Mouse (Mus musculus) T-helper 17 cell (primary cell): Measurements from ENCODE around the gene Nfyc.

Experiments
- in situ Hi-C, 2 experiments: fragments of 300-600 bp; cut with MboI, MseI; formaldehyde crosslinking; loops; 1 replicate in 1 of 2; 2 replicates in 1 of 2; pipeline ENCODE4 v1.15.1; 2025; ENCODE audit warnings: high pct_unique_total_duplicates in 2 of 2

Gene Nfyc

DNA sequence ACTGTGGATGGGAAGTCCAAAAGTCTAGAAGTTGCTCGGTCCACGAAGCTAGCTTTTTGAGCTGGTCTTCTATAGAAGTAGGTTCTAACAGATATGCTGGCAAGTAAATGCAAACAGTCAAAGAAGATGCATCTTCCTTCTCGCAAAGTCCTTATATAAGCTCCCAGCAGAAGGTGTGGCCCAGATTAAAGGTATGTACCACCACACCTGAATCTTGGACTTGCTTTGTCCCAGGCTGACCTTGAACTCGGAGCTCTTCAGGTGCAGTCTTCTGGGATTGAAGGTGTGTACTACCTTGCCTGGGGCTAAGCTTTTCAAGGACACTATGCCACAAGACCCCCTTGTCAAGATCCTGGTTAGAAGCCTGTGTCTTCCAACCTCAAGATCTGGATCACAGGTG lies at the start of gene Nfyc:
Nfyc (minus strand) TSS at position 101 of the 400 bp plus-strand sequence.
- in situ Hi-C loops, result no loop called here

DNA sequence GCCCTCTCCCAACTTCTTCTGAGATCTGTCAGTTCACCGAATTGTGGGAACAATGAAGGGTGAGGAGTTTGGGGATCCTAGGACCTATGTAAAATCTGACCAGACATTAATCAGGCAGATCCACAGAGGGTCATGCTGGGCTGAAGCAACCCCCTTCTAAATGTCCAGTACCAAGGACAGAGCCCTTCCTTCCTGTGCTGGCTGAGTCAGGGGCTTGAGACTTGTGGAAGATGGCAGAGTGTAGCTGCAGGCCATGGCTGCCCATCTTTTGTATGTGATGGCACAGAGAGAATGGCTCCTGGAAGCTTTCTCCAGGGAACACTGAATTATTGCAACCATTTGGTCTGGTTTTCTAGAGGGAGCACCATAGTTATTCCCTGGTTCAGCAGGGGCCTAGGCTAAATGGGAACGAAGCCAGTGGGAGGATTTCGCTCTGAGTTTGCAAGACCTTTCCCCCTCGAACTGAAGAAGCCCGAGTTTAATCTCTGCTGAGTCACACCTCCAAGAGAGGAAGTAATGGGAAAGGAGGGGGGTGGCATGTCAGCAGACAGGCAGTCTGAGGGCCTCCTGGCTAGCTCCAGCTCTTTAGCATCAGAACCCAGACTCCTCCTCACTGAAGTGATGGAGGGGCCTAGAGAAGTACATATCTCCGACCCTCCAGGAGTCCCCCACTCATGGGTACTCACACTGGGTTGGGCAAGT lies 49.5 kb upstream of the Nfyc start:
- in situ Hi-C loops, result loop anchor here in 1 of 2 experiments (5.0 kb wide), 1 partner anchor 34 kb away; no protein-coding TSS in a partner anchor

DNA sequence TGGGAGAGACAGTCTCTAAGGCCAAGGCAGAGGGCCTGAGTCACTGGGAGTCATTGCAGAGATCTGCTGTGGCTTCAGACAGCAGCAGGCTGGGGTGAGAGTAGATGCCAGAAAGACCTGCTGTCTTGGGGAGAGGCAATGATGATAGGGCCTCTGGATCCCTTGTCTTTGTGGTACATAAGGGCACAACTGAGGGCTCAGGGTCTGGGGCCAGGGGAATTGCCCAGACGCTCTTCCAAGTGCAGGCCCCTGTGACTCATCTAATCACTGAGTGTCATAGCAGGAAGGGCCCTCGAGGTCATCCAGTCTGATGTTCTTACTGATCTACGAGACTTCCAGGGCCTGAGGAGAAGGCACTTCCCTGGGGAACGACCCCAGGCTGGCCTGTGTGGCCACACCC lies 48.0 kb upstream of the Nfyc start:
- in situ Hi-C loops, result no loop called here

DNA sequence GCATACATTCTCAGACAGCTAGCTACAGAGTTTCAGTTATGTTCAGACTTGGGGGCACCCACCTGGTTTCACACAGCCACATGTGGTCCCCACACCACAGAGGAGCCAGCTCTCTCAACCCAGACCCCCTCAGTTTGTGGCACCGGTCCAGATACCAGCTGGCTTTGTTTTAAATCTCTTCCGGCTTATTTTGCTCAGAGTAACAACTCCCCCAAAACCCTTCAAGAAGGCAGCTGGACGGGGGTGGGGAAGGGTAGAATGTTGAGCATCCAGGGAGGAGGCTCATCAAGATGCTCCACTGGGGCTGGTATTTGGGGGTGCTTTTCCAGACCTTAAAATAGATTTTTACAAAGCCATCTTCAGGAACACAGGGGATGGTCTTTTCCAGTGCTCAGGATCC lies 47.4 kb upstream of the Nfyc start:
- in situ Hi-C loops, result no loop called here

DNA sequence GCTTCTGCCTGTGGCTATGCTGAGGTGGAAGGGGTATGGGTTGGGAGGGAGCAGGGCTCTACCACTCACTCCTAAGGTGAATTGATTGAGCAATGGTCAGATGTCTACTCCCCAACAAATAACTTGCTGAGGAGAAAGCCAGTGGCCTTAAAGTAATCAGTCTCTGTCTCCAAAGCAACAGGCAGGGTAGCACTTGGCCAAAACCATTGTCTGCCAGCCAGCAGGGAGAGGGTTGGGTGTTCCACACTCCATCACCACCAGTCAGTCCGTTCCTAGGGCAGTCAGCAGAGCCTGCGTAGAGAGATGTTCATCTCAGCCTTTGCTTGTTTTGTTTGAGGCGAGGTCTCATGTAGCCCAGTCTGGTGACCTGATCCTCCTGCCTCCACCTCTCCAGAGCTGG lies 44.6 kb upstream of the Nfyc start:
- in situ Hi-C loops, result no loop called here

DNA sequence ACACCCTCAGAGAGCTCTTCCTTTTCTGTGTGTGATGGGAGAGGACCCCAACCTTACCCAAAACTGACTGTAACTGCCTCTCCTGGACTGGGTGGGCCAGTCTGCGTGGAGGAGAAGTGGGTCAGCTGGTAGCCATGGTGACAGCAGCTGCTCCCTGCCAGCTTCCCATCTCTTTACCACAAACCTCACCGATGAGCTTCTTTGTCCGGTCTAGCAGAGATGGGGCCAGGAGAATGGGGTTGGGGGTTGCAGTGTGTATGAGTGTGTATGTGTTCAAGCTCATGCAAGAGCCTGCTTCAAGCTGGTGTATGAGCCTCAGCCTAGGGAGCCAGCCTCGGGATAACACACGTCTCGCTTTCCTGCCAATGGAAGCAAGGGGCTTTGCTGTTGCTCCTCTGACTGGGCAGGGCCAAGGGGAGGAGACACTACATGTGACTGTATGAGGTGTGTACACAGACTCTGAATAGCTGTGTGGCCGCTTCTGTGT lies 38.9 kb upstream of the Nfyc start:
- in situ Hi-C loops, result no loop called here

DNA sequence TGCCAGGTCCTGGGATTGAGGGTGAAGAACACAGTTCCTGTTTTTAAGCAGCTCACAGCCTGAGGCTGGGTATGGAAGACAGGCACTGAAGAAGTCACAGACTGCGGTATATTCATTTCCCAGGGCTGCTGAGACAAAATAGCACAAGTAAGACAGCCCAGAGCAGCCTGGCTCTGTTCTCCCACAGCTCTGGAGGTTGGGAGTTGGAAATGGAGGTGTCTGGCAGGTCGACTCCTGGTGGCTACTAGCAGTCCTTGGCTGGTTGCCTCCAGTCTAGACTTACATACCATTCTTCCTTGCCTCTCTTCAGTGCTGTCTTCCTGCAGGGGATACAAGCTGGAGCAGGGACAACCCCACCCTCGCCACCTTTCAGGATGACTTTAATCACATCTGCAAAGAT lies 37.6 kb upstream of the Nfyc start:
- in situ Hi-C loops, result no loop called here

DNA sequence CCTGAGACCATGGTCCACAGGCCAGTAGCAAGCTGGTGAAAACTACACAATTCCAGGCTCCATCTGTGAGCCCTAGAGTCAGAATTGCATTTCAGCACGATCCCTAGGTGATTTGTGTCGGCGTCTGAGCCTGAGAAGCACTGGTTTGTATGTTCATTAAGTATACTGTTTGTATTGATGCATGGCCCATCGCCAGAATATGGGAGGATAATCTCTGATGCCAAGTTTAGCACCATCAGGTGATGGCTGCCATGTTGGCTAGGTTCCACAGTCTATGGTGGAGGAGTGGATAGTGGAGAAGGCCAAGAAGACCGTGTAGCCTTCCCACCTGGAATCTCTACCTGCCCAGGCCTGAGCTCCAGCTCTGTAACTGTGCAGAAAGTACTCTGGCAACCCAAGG lies 36.9 kb upstream of the Nfyc start:
- in situ Hi-C loops, result no loop called here

DNA sequence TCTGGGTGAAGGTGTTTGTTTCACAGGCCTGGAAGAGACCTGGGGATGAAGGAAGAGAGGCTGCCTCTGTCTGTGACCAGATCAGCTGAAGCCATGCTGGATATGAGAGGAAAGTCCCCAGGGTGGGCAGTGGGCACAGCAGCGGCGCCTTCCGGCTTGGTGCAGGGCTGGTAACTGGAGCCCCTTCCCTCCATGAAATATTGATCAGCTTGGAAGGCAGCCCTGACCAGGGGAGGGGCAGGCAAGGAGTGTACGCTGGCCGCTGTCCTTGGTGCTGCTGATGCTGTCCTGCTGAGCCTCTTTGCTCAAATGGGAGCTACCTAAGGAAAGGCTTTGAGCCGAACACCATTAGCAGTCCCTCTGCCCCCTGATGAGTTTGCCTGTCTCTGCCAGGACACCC lies 34.8 kb upstream of the Nfyc start:
- in situ Hi-C loops, result no loop called here

DNA sequence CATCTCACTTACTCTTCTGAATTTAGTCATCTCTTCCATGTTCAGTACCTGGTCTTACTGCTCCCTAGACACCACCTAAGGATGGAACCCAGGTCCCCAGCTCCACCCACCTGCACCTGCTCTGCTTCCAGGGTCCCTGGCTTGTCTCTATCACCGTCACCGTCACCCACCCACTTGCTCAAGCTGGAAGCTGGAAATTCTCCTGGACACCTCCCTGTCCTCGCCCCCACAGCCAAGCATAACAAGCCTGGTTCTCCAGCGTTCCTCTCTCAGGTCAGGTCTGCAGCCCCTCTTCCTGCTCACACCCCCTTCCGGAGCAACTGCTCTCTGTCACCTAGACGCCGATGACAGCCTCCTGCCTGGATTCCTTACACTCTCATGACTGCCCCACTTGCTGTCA lies 28.5 kb upstream of the Nfyc start:
- in situ Hi-C loops, result no loop called here

DNA sequence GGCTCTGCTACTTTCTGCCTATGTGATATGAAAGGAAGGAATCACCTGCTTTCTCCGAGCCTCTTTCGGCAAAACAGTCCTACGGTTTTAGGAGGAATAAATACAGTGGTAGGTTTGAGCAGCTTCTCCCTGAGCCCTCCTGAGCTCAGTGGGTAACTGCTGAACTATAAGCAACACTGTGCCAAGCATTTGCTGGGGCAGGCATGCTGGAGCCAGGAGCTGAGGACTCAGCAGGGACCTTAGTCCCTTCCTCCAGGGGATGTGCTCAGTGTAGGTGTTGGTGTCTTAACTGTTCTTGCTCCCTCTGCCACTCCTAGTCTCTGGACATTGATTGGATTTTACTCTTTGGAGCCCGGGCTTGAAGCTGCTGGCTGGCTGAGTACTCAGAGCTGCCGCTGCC lies 25.0 kb upstream of the Nfyc start:
- in situ Hi-C loops, result no loop called here

DNA sequence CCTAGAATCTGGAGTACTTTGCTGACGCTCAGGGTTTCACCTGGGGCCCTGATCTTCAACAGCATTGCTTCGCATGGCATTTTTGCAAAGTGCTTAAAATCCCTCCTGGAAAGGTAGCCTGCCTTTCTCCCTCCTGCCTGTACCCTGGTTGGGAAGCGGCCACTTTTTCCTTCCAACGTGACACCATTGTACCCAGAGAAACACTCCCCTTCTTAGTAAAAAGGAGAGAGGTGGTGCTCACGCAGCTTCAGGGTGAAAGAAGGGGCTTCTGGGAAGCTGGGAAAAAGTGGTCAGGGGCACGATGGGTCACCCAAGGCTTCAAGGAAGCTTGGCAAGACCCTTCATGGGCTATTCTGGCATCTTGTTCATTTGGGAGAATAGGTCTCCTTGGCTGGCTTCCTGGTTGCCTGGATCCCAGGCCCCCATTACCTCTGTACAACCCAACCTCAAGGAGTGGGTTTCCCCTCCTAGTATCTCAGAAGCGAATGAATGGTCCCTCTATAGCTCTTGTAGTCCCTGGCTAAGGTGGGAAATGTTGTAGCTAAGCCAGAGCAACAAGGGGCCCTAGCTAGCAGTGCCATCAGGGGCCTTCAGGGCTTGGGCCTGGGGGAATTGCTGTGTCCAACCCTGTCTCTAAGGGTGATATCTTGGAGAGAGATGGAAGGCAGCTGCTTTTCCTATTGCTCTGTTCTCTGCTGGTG lies 24.1 kb upstream of the Nfyc start:
- in situ Hi-C loops, result no loop called here

DNA sequence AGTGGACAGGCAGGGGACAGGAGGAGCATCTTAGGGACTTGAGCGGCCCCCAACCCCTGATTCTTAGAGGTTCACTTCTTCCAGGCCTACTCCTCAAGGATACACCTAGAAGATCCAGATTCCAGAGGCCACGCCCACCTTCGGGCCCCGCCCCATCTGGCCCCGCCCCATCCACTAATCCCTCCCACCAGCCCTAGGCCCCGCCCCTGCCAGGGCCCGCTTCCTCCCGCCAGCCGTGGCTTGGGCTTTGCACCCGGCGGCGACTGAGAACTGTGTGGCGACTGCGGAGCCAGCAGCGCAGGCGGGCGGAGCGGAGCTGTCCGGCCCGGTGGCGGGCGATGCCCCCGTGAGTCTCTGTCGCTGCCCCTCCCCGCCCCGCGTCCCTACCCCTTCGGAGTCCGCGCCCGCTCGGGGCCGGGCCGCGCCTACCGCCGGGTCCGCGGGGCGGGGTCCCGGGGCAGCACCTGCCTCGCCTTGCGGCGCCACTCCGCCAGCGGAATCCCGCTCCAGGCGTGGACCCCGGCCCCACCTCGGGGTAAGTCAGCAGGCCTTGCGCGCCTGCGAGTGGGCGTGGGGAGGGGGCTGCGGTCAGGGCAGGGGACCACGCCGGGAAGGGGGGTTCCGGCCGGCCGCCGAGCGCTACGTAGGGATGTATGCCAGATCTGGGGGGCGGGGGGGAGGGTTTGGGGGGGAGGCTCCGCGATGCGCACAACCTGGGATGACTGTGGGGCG lies 23.4 kb upstream of the Nfyc start, which contains the start of gene Rims3:
Rims3 (plus strand) TSS at position 229 of the 732 bp plus-strand sequence.
- in situ Hi-C loops, result loop anchor here in 1 of 2 experiments (5.0 kb wide), 1 partner anchor 38 kb away; no protein-coding TSS in a partner anchor

DNA sequence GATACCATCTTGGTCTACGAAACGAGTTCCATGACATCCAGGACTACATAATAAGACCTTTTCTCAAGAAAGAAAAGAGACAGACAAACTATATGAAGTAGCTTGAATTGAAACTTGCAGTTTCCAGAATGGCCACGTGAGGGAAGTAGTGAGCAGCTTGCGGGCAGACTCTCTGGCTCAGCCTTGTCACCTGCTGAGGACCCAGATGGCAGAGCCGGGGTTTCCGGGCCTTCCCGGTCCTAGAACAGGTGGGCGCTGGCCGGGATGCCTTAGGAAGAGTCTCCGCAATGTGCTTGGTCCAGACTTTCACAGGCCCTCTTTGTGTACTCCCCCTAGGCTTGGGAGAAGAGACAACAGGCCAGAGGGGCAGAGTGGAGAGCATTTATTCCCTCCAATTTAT lies 19.6 kb upstream of the Nfyc start:
- in situ Hi-C loops, result loop anchor here in 1 of 2 experiments (5.0 kb wide), 1 partner anchor 41 kb away; no protein-coding TSS in a partner anchor

DNA sequence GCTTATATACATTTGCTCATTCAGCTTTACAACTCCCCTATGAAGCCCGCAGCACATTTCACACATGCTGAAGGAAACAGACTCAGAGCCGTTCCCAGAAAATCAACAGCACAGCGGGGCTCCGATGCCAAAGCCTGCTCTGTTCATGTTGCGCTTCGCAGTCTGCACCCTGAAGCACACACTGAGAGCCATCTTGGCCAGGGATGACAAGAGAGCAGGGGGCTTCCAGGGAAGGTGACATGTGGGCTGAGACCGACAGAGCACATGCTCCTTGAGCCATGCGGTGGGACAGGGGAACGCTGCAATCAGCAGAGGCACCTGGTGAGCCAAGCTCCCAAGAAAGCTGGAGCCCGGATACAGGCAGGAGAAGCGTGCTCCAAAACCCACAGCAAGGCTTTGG lies 18.1 kb upstream of the Nfyc start:
- in situ Hi-C loops, result loop anchor here in 1 of 2 experiments (5.0 to 10.0 kb wide), 4 partner anchors 33 to 565 kb away; partner anchors contain the start of genes Col9a2 and Foxo6

DNA sequence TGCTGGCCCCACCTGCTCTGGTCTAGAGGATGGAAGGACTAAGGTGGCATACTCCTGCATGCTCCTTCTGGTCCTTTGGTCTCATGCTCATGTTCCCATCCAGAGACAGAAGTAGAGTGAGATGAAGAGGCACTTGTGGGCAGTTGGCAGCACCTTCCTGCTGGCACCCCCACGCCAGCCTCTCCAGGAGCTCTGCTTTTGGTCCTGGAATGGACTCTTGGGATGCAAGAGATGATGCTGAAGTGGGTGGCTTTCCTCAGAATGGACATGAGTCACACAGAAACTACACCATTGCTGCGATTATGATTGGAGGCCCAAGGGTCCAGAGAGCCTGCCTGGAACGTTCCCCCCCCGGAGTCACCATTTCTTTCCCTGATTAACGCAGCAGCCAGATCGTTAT lies 17.5 kb upstream of the Nfyc start:
- in situ Hi-C loops, result loop anchor here in 1 of 2 experiments (5.0 to 10.0 kb wide), 4 partner anchors 33 to 564 kb away; partner anchors contain the start of genes Col9a2 and Foxo6

DNA sequence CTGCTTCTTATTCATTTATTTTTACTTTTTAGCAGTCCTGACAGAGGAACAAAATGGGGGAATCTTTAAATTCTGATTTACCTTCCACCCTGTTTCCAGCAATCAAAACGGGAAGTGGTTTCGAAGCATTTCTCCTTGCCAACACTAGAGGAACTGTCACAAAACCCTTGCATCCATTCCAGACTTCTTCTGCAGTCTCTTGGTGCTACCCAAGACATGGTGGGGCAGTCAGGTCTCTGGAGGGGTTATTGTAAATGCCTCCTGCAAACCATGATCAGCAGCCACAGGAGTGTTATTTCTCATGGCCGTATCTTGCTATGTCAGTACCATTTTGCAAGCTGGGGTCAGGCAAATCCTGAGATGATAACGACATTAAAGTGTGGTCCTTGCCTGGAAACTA lies 13.7 kb upstream of the Nfyc start:
- in situ Hi-C loops, result loop anchor here in 1 of 2 experiments (5.0 to 10.0 kb wide), 4 partner anchors 37 to 560 kb away; partner anchors contain the start of genes Col9a2 and Foxo6

DNA sequence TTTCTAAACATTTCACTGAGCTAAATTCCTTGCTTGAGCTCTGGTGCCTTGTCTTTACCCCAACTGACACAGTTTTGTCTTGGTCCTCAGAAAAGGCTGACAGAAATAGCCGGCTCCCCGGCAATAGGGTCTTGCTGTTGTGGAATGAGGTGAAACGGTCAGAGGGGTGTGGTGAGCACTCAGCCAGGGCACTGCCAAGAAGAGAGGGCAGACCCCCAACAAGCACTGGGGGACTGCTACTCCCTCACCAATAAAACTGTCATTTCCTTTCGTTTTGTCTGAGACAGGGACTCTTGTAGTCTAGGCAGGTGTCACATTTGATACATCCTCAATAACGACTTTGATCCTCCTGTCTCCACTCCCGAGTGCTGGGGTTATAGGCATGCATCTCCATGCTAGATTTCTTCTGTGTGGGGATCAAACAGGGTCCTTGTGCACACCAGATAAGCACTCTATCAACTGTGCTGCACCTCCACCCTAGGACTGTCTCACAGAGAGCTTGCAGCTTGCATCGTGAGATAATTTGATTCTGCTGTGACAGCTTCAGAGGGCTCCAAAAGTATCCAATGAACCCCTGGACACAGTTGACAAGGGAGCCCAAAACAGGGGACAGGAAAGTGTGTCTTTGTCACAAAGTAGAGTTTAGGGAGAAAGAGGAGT lies 13.2 kb upstream of the Nfyc start:
- in situ Hi-C loops, result loop anchor here in 1 of 2 experiments (5.0 to 10.0 kb wide), 5 partner anchors 38 to 560 kb away; partner anchors contain the start of genes Col9a2 and Foxo6

DNA sequence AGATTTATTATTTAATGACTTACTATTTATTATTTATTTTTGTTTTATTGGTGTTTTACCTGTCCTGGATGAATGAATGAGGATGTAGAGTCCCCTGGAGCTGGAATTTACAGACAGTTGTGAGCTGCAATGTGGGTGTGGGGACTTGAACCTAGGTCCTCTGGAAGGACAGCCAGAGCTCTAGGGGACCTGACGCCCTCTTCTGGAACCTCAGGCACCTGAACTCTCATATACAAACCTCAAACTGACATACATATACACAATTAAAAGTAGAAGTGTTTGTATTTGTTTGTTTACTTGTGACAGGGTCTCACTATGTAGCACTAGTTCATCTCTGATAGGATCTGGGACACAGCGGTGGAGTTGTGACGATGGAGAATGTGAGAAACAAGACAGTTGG lies 10.0 kb upstream of the Nfyc start:
- in situ Hi-C loops, result loop anchor here in 1 of 2 experiments (5.0 to 10.0 kb wide), 2 partner anchors 216 to 557 kb away; partner anchors contain the start of gene Foxo6

DNA sequence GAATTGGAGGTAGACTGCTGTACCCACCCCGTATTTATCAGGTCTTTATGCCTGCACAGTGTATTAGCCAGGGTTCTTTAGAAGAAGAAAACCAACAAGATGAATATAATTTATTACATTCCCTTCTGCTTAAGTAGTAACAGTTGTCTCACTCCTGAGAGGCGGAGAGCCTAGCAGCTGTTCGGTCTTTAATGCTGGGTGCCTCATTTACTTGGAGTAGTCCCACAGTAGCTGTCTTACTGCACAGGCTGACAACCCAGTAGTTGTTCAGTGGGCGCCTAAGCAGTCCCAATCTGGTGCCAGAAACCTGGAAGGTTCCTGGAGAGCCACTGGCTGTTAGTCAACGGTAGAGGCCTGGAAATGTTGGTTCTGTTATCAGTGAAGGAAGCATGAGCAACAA lies 605 bp downstream of the Nfyc start:
- in situ Hi-C loops, result no loop called here

DNA sequence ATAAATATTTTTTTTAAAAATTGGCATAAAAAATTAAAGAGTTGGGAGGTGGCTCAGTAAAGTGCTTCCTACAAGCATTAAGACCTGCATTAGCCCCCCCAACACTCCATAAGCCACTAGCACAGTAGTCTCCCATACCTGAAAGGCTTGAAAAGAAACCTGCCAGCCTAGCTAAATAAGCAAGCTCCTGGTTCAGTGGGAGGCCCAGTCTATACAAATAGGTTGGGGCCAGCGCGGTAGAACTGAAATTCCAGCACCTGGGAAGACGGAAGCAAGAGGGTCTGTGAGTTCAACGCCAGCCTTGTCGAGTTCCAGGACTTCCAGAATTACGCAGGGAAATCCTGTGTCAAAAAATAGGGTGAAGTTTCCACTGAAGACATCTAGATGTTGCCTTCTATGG lies 5.0 kb downstream of the Nfyc start:
- in situ Hi-C loops, result no loop called here
